Mouse (Mus musculus) embryo, embryonic 11.5 days (tissue): Measurements from ENCODE around the gene Olfm4.

Source experiments
- DNase-seq: peaks from one replicate; pipeline ENCODE4 v3.0.0-alpha.2; 2012; ENCODE audit warnings: low read depth, low spot score

The Olfm4 gene

DNA sequence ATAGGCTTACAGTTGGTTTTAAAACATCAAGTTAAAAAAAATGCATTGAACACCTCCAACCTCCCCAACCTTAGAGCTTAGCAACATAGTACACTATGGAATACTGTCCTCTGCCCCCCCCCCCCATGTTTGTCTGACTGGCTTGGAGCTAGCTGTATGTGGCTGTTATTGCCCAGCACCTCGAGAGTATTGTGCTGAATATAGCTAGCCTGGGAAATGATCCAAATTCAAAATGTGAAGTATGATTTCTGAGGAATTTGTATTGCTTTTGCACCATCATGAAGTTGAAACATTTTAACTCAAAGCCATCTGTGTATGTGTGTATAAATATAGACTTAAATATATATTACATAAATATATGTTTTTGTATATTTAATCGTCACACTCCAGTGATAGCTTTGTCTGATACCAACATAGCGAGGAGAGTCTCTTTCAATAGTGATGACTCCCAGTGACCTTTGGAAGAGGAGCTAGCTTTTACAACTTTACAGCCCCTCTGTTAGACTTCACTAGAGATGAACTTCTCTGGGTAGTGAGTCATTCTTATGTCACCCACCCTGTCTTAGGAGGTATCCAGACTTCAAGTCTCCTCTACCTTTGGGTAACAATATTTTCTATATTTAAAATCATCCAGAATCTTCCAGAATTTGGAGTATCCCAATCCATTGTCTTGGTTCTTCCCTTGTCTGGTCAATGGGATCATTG lies 45.6 kb downstream of the Olfm4 start:
- DNase-seq = no peak

DNA sequence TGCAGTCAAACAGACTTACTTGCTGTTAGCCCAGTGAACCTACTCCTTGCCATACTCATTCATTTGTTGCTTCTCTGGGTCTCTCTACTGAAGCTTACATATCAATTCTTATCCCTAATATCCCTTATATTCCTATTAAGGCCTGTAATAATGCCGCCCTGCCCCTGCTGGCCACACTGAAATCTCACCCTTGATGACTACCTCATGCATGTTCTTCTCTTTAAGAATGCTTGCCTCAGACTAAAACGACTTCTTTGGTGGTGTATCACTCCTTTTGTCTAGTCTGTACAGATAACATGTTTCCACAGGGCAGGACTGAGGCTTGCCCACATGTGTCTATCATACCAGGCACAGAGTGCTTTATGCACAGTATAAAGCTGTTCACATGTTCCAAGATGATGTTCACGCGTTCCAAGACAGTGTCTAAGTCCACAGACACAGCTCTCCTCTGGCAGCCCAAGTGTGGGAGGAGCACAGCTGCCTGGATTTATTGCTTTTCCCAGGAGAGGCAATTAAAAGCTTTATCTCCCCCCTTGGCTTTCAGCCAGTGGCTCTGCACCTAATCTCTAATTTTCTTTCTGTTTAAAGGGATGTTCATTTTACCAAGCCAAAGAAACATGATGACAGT lies 55.9 kb downstream of the Olfm4 start:
- no peak for DNase-seq

DNA sequence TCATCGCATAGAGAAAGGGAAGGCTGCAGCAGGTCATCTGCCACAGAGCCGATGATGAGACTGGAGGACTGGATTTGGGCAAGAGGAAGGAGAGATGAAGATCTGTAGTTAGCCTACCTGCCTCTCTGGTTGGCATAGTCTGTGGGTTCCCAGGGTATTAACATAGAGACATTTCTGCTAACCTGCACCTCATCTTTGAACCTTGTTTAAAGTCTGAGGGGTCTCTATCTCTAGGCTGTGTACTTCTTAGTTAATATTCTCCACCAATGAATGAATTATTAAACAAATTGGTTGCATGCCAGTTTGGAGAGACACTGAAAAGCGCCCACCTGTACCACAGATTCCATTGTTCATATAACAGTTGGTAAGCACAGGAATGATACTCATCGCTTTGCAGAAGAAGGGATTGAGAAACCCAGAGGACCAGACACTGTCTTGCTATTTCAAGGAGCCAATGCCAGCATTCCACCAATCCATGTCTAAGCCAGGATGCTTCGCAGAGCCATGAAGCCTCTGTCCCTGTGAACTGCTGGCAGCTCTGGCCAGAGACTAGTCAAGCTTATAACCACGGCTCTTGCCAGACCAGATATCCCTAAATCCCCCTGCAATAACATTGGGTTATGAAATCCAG lies 62.3 kb downstream of the Olfm4 start:
- no peak for DNase-seq

DNA sequence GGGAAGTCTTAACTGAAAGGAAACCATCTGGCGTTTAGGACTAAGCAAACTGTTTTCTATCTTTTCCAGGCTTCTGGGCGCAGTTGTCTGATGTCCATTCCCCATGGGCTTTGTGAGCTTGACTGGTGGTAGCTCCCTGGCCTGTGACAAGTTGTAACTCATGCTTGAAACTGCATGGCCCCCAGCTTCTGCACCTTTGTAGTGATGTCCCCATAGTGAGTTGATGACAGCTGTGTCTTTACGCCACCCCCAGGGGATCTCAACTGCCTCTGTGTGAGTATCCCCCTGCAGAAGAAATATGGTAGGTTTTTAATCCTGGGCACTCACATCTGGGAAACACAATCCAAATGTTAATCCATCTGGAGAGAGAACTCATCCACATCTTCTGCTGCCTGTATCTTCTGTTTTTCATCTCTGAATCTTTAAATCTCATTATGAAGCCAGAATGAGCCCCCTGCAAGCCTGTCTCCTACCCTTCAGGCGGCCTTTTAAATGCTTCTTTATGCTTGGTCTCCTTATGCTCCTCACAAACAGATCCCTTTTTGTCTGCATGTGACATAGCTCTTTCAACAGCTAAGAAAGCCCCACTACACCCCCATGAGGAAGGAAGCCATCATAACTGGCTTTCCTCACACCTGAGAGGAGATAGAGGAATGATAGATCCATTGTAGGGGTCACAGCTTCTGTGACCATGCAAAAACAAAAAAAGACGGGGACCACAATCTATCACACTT lies 63.7 kb downstream of the Olfm4 start:
- DNase-seq = no peak

DNA sequence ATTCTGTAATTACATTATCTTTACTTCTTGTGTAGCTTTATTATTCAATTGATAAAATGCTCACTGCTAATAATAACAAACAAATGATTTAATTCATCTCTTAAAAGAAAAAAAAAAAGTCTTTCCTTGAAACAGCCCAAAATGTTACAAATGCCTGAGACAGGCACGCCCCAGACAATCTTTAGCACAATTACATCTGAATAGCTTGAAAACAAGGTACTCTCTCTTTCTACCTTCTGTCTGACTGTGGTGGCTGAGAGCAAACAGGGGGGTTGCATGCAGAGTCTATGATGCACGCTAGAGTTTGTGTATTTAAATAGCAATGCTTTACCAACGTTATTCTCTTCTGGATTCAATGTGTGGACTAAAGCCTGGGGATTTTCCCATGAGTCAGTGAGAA lies 71.8 kb downstream of the Olfm4 start:
- no peak for DNase-seq

DNA sequence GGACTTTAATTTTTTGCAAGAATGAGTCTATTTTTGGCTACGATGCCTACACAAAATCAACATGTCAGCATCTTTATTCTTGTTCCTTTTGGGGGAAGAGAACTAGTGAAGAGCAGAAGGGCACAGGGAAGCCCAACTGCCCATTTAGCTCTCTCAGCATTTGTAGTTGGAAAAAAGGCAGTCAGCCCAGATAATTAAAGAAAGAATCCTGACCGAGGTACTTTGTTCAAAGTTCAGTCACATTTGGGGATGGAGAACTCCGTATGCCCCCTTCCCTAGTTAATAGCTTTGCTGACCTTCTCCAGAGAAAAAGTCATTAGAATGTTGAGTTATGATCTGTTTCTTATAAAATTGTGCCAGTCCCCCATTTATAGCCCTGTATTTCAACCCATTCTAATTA lies 77.8 kb downstream of the Olfm4 start:
- no peak for DNase-seq

DNA sequence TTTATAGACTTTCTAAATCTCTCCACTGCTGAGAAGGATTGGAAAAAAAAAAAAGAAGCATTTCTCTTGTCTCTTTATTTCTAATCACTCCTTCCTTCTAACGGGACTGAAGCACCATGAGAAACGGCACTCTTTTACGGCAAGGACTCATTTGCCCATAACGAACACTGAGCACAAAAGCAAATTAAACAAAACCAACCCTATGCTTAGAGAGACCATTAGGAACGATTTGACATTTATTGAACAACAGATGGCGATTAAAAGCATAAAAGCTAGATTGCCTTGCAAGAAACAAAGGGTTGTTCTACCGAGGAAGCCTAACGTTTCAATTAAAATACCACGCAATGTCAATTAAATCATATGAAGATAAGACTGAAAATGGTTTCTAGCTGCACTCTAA lies 79.0 kb downstream of the Olfm4 start:
- DNase-seq = no peak

DNA sequence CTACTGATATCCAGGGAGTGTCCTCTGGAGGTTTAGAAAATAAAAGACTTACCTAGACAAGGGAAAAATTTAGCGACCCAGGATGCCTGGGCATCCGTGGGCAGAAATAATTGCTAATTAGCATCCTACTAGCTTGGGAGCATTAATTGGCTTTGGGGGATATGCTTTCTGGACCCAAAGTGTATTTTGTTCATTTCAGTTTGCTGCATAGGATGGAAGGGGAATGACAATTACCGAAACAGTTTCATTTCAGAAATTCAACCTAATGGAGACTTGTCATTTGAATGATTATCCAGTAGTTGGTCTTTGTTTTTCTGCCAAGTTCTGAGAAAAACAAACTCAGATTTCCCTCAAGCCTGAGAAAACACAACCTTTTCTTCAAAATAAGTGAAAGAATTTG lies 86.7 kb downstream of the Olfm4 start:
- no peak for DNase-seq
